Mouse (Mus musculus) embryonic facial prominence, embryonic 13.5 days (tissue): ENCODE measurements at regions not wholly inside any gene's neighbourhood (a gene's known extent, or its start where the extent isn't known, plus 50 kb on each side); places are given as distances from the start of the nearest gene placed in this dataset.

ENCODE experiments used
- ATAC-seq: fragments of 200-750 bp; cut with Nextera tagmentation; 2 replicates; pipeline ENCODE4 v1.8.0; 2017; ENCODE audit warnings: low read depth; ENCODE audit not compliant: insufficient number of reproducible peaks, insufficient read depth, low FRiP score, low TSS enrichment
- H3K27ac ChIP-seq: fragments of 300-500 bp; sonication (generic); 2 replicates; pipeline ENCODE4 v1.5.1; 2015; ENCODE audit warnings: moderate library complexity, mild to moderate bottlenecking, inconsistent platforms
- H3K27me3 ChIP-seq: fragments of 300-500 bp; sonication (generic); 2 replicates; pipeline ENCODE4 v1.6.1; 2015; ENCODE audit warnings: mild to moderate bottlenecking, inconsistent platforms
- H3K36me3 ChIP-seq: fragments of 300-500 bp; sonication (generic); 2 replicates; pipeline ENCODE4 v1.6.1; 2015; ENCODE audit warnings: mild to moderate bottlenecking, inconsistent platforms
- H3K4me1 ChIP-seq: fragments of 300-500 bp; sonication (generic); 2 replicates; pipeline ENCODE4 v1.6.1; 2015; ENCODE audit warnings: inconsistent platforms
- H3K4me2 ChIP-seq: fragments of 300-500 bp; sonication (generic); 2 replicates; pipeline ENCODE4 v1.6.1; 2015; ENCODE audit warnings: moderate library complexity, mild to moderate bottlenecking, inconsistent platforms
- H3K4me3 ChIP-seq: fragments of 300-500 bp; sonication (generic); 2 replicates; pipeline ENCODE4 v1.5.1; 2015; ENCODE audit warnings: mild to moderate bottlenecking, inconsistent platforms
- H3K9ac ChIP-seq: fragments of 300-500 bp; sonication (generic); 2 replicates; pipeline ENCODE4 v1.6.1; 2015; ENCODE audit warnings: mild to moderate bottlenecking, inconsistent platforms
- H3K9me3 ChIP-seq: fragments of 300-500 bp; sonication (generic); 2 replicates; pipeline ENCODE4 v1.6.1; 2016; ENCODE audit warnings: inconsistent platforms
- WGBS: fragments of 180-500 bp; shearing (Covaris S2); methylation state at CpG from one replicate; pipeline ENCODE4 v1.1.7; 2015; ENCODE audit warnings: mixed read lengths; 5-methylcytosine and 5-hydroxymethylcytosine counted together

DNA sequence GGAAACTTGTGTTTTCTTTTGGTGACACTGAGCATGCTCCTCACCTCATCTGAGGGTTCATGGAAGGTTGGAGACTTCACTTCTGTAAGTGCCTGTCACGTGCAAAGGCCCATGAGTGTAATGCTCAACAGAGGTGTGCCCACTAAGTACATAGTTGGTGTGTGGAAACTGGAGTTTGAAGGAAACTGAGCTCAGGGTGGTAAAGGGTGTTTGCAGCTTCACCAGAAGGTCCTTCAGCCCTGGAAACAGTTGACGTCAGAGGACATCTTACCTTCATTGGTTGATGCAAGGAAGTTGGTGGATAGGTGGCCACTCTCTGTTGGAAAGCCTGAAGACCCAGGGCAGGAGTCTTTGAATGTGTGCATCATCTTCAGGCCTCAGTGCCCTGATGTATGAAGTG, 83.0 kb upstream of the Irx3 start:
- Histone ChIP-seq H3K36me3 (no peaks in the 10 kb centered on the region), H3K4me3 (no peak overlapping the region), H3K4me2 (no peak overlapping the region), H3K27ac (no peak overlapping the region), H3K9me3 (no peaks in the 10 kb centered on the region), H3K4me1 (peaks cover 4% of the 10 kb centered on the region; the same call in 1 of the 2 replicates), H3K27me3 (no peaks in the 10 kb centered on the region), H3K9ac (no peak overlapping the region)
- WGBS = 74% methylated on average over 2 of the region's 2 CpGs
- ATAC-seq = no peak

DNA sequence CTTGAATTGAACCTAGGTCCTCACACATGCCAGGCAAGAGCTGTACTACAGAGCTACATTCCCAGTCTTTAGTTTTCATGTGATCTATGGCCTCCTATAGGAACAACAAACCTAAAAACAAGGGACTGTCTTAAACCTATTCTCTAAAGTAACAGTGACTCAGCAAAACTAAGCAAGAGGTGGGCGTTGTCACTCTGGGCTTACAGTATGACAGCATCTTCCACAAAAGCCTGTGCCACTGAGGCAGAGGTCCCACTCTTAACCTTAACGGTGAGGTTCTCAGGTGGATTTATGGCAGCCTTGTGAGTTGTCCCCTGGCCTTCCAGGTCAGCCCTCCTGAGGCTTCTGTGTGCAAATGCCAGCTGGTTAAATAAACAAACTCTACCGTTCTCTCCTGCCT, 82.5 kb upstream of the Irx3 start:
- Histone ChIP-seq H3K9ac (no peak overlapping the region), H3K27me3 (peaks cover 5% of the 10 kb centered on the region; the same call in 1 of the 2 replicates), H3K36me3 (no peaks in the 10 kb centered on the region), H3K4me2 (no peak overlapping the region), H3K4me1 (0 out of 2 replicates have a peak, but pooled peaks cover 4% of the 10 kb centered on the region), H3K4me3 (no peak overlapping the region), H3K9me3 (no peaks in the 10 kb centered on the region), H3K27ac (no peak overlapping the region)
- no peak for ATAC-seq
- WGBS = 69% methylated on average over 3 of the region's 3 CpGs

DNA sequence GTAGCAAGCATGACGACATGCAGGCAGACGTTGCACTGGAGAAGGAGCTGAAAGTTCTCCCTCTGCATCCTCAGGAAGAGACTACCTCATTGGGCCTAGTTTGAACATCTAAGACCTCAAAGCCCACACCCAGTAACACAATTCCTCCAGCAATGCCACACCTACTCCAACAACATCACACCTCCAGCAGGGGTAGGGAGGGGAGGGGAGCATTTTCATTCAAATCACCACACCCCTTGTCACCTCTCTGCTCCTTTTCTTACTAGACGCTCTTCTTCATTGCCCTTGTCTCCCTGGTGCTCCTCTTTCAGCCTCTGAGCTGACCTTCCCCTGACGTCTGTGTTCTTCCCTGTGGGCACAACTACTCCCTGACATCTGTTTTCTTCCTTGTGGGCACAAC, 81.1 kb upstream of the Irx3 start:
- ATAC-seq = no peak
- 0 out of 2 replicates have a peak, but pooled peaks cover 4% of the 10 kb centered on the region for H3K4me1 ChIP-seq
- no peaks in the 10 kb centered on the region for H3K36me3 ChIP-seq
- H3K27ac ChIP-seq = no peak overlapping the region
- no peak overlapping the region for H3K4me2 ChIP-seq
- 58% methylated on average over 4 of the region's 4 CpGs for WGBS
- H3K27me3 ChIP-seq = peaks cover 6% of the 10 kb centered on the region; the same call in 1 of the 2 replicates
- H3K4me3 ChIP-seq = no peak overlapping the region
- H3K9me3 ChIP-seq = no peaks in the 10 kb centered on the region
- no peak overlapping the region for H3K9ac ChIP-seq

DNA sequence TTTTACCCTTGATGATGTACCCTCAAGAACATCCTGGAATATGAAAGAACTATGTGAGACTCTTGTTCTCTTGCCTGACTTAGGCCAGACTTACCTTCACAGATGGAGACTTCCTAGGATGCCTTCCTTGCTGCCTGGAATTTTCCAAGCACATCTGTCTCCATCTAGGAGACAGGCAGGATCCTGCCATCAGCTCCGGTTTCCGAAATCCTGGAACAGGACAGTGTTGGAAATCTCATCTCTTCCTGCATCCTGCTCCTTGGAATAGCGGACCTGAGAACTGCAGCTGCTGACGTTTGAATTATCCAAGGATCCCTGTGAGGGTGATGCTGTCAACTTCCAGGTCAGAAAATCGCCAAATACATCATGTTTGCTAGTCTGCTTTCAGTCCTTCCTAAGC, 77.0 kb upstream of the Irx3 start:
- no peaks in the 10 kb centered on the region for H3K36me3 ChIP-seq
- H3K4me2 ChIP-seq = no peak overlapping the region
- ATAC-seq = no peak
- H3K9me3 ChIP-seq = no peaks in the 10 kb centered on the region
- H3K4me3 ChIP-seq = no peak overlapping the region
- H3K4me1 ChIP-seq = 0 out of 2 replicates have a peak, but pooled peaks cover 4% of the 10 kb centered on the region
- no peak overlapping the region for H3K9ac ChIP-seq
- H3K27ac ChIP-seq = no peak overlapping the region
- WGBS = 88% methylated on average over 5 of the region's 5 CpGs
- H3K27me3 ChIP-seq = peaks cover 21% of the 10 kb centered on the region; the same call in 1 of the 2 replicates

DNA sequence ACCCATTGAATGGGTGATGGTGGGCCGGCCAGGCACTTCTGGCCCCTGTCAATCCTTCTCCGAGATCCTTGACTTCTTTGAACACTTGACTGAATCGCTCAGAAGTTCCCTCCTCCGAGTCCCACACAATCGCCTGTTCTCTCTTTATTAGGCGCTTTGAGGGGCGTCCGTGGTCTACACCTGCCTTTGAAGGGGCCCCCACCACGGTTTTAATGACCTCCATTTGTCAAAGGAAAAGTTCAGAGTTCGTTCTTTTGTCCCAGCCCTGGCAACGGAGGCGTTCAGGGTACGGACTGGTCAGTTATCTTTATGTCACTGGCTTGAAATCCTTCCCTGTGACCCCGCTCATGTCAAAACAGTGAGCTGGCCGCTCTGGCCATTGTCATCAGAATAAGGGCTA, 74.3 kb upstream of the Irx3 start:
- ATAC-seq = no peak
- H3K27me3 ChIP-seq = peaks cover 44% of the 10 kb centered on the region
- 71% methylated on average over 15 of the region's 15 CpGs for WGBS
- no peak overlapping the region for H3K9ac ChIP-seq
- no peaks in the 10 kb centered on the region for H3K36me3 ChIP-seq
- H3K4me1 ChIP-seq = peaks cover 7% of the 10 kb centered on the region; the same call in 1 of the 2 replicates
- H3K4me3 ChIP-seq = no peak overlapping the region
- no peaks in the 10 kb centered on the region for H3K9me3 ChIP-seq
- H3K27ac ChIP-seq = no peak overlapping the region
- H3K4me2 ChIP-seq = no peak overlapping the region

DNA sequence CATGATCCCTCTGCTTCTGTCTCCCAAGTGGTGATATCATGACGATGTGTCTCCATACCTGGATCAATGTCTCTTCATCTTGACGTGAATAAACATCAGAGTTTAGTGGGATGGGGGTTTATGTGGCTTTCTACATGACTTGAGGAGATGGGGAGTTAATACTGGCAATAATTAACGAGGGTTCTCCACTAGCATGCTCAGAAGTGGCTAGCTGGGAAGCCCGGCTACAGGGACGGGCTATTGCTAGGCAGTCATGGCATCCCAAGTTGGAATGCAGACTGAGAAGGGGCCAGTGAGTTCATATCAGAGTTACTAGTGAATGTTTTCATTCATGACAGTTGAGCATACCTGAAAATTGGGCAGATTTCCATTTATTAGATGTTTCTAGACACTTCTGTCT, 71.4 kb upstream of the Irx3 start:
- ATAC-seq = no peak
- 81% methylated on average over 5 of the region's 5 CpGs for WGBS
- H3K4me3 ChIP-seq = no peak overlapping the region
- H3K36me3 ChIP-seq = no peaks in the 10 kb centered on the region
- H3K4me2 ChIP-seq = no peak overlapping the region
- no peaks in the 10 kb centered on the region for H3K9me3 ChIP-seq
- H3K4me1 ChIP-seq = peaks cover 6% of the 10 kb centered on the region; the same call in 1 of the 2 replicates
- H3K27ac ChIP-seq = no peak overlapping the region
- peaks cover 48% of the 10 kb centered on the region for H3K27me3 ChIP-seq
- no peak overlapping the region for H3K9ac ChIP-seq

DNA sequence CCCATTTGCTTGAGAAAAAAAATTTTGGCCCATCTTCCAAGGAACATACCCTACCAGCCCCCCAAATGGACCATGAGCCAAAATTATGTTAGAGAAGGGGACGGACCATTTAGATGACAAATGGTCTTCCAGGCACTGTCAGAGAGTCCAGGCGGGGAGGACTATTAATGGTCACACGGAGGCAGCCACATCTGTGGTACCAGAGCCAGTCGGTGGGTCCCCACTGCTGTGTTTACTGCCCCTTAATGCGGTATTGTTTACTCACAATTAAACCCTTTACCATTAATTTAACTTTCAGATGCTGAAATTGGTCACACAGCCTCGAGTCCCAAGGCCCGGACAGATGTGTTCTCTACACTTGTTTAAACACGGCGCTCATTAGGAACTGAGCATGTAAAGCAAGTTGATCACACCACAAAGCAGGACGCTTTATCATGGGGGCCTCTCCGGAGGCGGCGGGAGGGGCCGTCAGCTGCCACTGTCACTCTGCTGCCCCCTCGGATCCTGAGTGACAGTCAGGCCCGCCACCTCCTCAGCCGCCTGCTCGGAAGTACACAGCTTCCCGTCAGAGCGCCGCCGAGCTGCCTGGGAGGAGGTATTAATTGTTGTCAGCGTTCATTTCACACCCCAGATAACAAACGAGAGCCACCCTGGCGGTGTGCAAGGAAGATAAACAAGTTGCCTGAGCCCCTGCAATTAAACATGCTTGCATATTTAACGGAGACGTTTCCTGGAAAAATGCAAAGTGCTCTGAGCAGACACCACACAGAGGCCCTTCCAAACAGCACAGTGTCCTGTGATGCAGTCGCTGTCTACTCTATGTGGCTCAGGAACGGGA, 70.6 kb upstream of the Irx3 start:
- Histone ChIP-seq H3K9ac (0 out of 2 replicates have a peak overlapping the region, but pooled peaks have one; percentile 40), H3K9me3 (no peaks in the 10 kb centered on the region), H3K27ac (no peak overlapping the region), H3K4me1 (peaks cover 6% of the 10 kb centered on the region; the same call in 1 of the 2 replicates), H3K4me3 (no peak overlapping the region), H3K36me3 (no peaks in the 10 kb centered on the region), H3K27me3 (peaks cover 45% of the 10 kb centered on the region), H3K4me2 (peak overlapping the region; percentile 48)
- no peak for ATAC-seq
- WGBS = 26% methylated on average over 29 of the region's 29 CpGs

DNA sequence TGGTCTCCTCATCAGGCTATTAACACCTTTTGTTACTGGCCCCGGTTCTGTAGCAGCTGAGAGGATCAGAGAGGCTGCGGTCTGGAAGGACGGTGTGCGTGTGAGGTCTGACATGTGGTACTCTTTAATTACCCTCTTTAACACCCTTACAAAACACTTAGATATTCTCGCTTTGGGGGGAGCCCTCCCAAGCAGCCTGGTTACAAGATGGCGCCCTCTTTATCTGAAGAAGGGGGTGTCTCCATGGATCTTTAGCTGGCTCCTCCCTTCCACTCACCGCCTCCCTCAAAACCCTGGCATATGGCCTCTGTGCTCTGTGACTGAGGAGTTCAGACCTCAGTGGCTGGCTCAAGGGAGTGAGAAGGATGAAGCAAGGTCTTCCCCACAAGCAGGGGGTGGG, 65.2 kb upstream of the Irx3 start:
- Histone ChIP-seq H3K4me2 (no peak overlapping the region), H3K27ac (no peak overlapping the region), H3K4me3 (no peak overlapping the region), H3K4me1 (0 out of 2 replicates have a peak, but pooled peaks cover 3% of the 10 kb centered on the region), H3K36me3 (no peaks in the 10 kb centered on the region), H3K9me3 (no peaks in the 10 kb centered on the region), H3K9ac (no peak overlapping the region), H3K27me3 (peaks cover 54% of the 10 kb centered on the region)
- 62% methylated on average over 7 of the region's 7 CpGs for WGBS
- ATAC-seq = no peak

DNA sequence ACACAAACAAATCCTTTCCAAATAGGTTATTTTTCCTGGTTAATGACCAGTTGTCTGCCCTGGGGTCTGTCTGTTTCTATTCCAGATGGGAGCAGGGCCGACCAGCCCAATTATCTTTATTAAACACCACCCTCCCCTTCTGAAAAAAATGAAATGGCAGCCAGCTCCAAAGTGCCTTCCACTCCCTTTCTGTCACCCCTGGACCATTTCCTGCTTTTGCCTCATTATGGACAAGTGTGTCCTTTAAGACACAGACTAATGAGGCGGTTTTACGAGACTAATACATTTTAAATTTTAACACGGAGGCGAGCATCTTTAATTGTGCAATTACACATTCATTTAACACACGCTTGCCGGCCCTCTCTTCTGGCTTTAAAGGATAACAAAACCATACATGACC, 64.2 kb upstream of the Irx3 start:
- Histone ChIP-seq H3K27ac (no peak overlapping the region), H3K9ac (no peak overlapping the region), H3K9me3 (no peaks in the 10 kb centered on the region), H3K27me3 (peaks cover 45% of the 10 kb centered on the region), H3K4me1 (0 out of 2 replicates have a peak, but pooled peaks cover 3% of the 10 kb centered on the region), H3K36me3 (no peaks in the 10 kb centered on the region), H3K4me3 (no peak overlapping the region), H3K4me2 (no peak overlapping the region)
- no peak for ATAC-seq
- WGBS = 71% methylated on average over 7 of the region's 7 CpGs

DNA sequence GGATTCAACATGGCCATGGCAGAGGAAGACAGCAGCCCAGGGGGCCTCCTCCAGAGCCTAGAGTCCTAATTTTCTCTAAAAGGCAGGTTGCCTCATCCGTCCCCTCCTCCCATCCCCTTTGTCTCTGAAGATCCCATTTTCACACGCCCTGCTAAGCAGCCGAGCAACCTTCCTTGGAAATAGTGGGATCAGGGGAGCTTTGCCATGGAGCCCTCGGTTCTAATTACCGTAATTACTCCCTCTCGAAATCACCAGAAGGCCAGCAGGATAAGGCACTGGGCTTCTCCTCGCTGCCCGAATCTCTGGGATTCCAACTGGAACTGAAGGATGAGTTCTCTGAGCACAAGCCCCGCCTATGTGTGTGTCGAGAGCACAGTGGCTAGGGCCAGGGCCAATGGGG, 63.5 kb upstream of the Irx3 start:
- Histone ChIP-seq H3K4me1 (0 out of 2 replicates have a peak, but pooled peaks cover 3% of the 10 kb centered on the region), H3K9me3 (no peaks in the 10 kb centered on the region), H3K27me3 (peaks cover 44% of the 10 kb centered on the region), H3K9ac (no peak overlapping the region), H3K36me3 (no peaks in the 10 kb centered on the region), H3K4me3 (no peak overlapping the region), H3K4me2 (no peak overlapping the region), H3K27ac (no peak overlapping the region)
- no peak for ATAC-seq
- whole genome bisulfite sequencing = 15% methylated on average over 10 of the region's 10 CpGs

DNA sequence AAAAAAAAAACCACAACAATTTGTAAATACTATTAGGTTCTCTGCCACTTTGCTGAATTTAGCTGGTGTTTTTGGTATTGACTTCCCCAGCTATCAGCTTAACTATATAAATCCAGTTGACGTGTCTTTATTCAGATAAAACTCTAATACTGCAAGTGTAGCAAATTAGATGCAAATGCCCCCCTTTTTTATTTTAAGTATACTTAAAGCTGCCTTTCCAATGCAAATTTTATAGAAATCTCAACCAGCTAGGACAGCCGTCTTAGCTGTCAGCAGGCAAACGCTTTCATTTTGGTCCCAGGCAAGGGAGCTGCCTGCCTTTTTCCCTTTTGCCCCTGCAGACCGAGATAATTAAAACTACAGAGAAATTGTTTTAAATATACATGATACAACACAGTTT, 61.6 kb upstream of the Irx3 start:
- 34% methylated on average over 4 of the region's 4 CpGs for WGBS
- Histone ChIP-seq H3K27me3 (peaks cover 37% of the 10 kb centered on the region), H3K27ac (no peak overlapping the region), H3K4me3 (no peak overlapping the region), H3K4me1 (0 out of 2 replicates have a peak, but pooled peaks cover 3% of the 10 kb centered on the region), H3K9me3 (no peaks in the 10 kb centered on the region), H3K4me2 (no peak overlapping the region), H3K9ac (no peak overlapping the region), H3K36me3 (no peaks in the 10 kb centered on the region)
- ATAC-seq = no peak

DNA sequence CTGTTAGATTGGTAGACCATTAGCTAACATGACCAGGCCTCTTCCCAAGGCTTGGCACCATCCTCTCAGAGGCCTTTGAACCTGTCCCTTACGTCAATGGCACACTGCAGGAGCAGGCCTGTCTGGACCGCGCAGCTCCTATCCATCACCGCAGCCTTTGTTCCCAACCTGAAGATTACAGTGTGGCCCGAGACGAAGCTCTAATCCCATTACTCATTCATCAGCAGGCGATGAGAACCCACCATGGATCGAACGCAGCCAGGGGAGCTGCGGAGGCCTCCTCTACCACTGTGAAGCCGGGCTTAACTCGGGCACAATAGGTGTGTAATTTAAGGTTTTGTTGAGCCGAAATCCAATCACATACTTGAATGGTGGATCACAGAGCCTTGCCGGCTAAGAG, 54.0 kb upstream of the Irx3 start:
- no peak overlapping the region for H3K4me3 ChIP-seq
- ATAC-seq = no peak
- H3K27ac ChIP-seq = no peak overlapping the region
- H3K4me1 ChIP-seq = no peaks in the 10 kb centered on the region
- no peaks in the 10 kb centered on the region for H3K36me3 ChIP-seq
- no peak overlapping the region for H3K9ac ChIP-seq
- H3K9me3 ChIP-seq = no peaks in the 10 kb centered on the region
- no peak overlapping the region for H3K4me2 ChIP-seq
- 42% methylated on average over 14 of the region's 14 CpGs for WGBS
- peaks cover 40% of the 10 kb centered on the region for H3K27me3 ChIP-seq
